Mouse (Mus musculus) hindbrain, embryonic 12.5 days (tissue): ENCODE measurements at regions not wholly inside any gene's neighbourhood (a gene's known extent, or its start where the extent isn't known, plus 50 kb on each side); places are given as distances from the start of the nearest gene placed in this dataset.

Source experiments
- ATAC-seq: fragments of 200-750 bp; cut with Nextera tagmentation; 2 replicates; pipeline ENCODE4 v1.8.0; 2017; ENCODE audit warnings: moderate TSS enrichment; ENCODE audit not compliant: low FRiP score
- H3K27ac ChIP-seq: fragments of 300-500 bp; sonication (generic); 2 replicates; pipeline ENCODE4 v1.5.1; 2016; ENCODE audit warnings: mild to moderate bottlenecking
- H3K27me3 ChIP-seq: fragments of 300-500 bp; sonication (generic); 2 replicates; pipeline ENCODE4 v1.6.1; 2016; ENCODE audit warnings: mild to moderate bottlenecking
- H3K36me3 ChIP-seq: fragments of 300-500 bp; sonication (generic); 2 replicates; pipeline ENCODE4 v1.6.1; 2016; ENCODE audit warnings: mild to moderate bottlenecking
- H3K4me1 ChIP-seq: fragments of 300-500 bp; sonication (generic); 2 replicates; pipeline ENCODE4 v1.6.1; 2016
- H3K4me2 ChIP-seq: fragments of 300-500 bp; sonication (generic); replicated peaks from 2 replicates; pipeline ENCODE4 v1.6.1; 2016; ENCODE audit warnings: mild to moderate bottlenecking
- H3K4me3 ChIP-seq: fragments of 300-500 bp; sonication (generic); 2 replicates; pipeline ENCODE4 v1.5.1; 2016; ENCODE audit warnings: mild to moderate bottlenecking
- H3K9ac ChIP-seq: fragments of 300-500 bp; sonication (generic); 2 replicates; pipeline ENCODE4 v1.6.1; 2016; ENCODE audit warnings: mild to moderate bottlenecking, moderate library complexity
- H3K9me3 ChIP-seq: fragments of 300-500 bp; sonication (generic); replicated peaks from 2 replicates; pipeline ENCODE4 v1.6.1; 2016; ENCODE audit warnings: mild to moderate bottlenecking
- WGBS: fragments of 180-500 bp; shearing (Covaris S2); methylation state at CpG from one replicate; pipeline ENCODE4 v1.1.7; 2016; 5-methylcytosine and 5-hydroxymethylcytosine counted together

DNA sequence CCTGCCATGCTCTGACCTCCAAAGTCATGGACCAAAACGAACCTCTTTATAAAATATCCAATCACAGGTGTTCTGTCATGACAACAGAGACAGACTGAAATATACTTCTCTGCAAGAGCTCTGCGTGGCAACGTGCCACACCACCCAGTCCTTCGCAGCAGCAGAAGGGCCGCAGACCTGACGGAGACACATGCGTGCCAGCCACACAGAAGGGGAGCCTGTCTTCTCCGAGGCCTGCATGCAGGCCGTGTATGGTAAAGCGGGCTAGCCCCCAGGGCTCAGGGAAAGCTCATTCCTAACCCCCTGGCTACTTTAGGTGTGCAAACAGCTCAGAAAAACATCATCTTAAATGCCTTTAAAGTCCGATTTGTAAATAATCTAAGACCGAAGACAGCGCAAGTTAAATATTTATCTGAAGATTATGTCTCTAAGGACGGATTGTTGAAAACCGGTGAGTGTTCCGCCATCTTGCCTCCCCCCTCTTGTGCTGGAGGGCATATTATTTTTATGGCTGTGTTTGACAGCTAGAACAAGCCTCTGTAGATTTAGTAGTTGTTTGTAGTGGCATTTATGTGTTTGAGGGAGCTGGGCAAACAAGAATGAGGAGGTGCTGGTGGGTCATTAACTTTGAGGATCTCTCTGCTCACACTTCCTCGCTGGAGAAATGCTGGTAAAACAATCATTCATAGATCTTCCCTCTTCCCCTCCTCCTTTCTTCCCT, 143.7 kb upstream of the Tut7 start:
- Histone ChIP-seq H3K27ac (no peak overlapping the region), H3K27me3 (peaks cover 12% of the 10 kb centered on the region), H3K4me1 (peaks cover 20% of the 10 kb centered on the region), H3K9me3 (no peaks in the 10 kb centered on the region), H3K36me3 (no peaks in the 10 kb centered on the region), H3K9ac (no peak overlapping the region), H3K4me2 (no peak overlapping the region), H3K4me3 (no peak overlapping the region)
- no peak for ATAC-seq
- 86% methylated on average over 17 of the region's 17 CpGs for WGBS

DNA sequence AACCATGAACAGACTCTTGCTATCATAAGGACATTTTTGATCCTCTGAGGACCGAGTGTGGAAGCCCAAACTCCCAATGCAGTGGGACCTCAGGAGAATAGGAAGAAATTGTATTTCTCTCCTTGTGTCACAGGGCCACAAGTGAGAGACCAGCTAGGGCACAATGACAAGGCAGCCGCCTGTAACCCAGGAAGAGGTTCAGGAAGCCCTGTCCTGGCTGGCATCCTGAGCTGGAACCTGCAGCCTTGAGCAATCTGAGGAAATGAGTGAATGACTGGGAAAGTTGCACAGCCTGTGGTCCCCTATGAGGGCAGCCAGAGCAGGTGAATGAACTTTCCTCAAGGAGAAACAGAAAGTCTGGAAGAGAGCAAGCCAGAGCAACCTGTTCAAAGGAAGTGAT, 142.0 kb upstream of the Tut7 start:
- Histone ChIP-seq H3K4me1 (peaks cover 6% of the 10 kb centered on the region; the same call in 1 of the 2 replicates), H3K4me2 (no peak overlapping the region), H3K36me3 (no peaks in the 10 kb centered on the region), H3K27me3 (peaks cover 5% of the 10 kb centered on the region; the same call in 1 of the 2 replicates), H3K9me3 (no peaks in the 10 kb centered on the region), H3K9ac (no peak overlapping the region), H3K4me3 (no peak overlapping the region), H3K27ac (no peak overlapping the region)
- ATAC-seq, result no peak
- 98% methylated on average over 2 of the region's 2 CpGs for WGBS

DNA sequence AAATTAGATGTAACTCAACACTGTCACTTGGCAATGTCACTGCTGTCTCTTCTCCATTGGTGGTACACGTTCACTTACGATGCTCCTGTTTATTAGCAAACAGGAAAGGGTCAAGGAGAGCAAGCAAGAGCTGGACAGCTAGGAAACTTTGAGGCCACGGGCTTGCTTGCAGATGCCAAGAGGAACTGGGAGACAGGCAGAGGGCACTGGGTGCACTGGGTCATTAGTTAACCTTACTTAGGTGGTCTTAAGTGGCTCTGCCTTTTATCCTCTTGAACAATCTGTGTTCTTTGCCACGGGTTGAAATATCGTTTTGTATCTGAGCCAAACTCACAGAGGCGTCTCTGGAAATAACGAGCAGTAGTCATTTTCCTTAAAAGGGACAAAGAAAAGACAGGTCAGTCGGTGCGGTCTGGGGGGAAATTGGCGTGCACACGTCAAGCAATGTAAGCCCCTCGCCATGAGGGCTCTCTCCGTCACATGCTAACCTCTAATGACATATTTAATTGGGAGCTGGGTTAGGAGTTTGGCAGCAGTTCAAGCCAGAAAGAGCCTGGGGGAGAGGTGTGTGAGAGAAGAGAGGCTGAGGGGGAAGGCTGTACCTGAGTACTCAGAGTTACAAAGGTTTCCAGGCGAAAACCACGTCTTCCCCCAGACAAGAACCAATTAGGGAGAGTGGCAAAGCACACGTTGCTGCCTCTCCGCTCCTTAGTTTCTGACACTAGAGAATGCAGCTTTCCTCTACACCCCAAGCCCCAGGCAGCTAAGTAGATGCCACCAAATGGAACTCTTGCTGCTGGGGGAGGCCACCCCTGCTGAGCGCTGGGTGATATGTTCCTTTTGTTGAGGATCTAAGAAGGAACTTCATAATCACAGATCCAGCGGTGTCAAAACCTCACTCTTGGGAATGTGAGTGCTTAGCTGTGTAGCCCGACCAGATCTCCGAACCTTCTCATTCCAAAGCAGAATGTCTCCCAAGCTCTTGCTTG, 140.0 kb upstream of the Tut7 start:
- 74% methylated on average over 21 of the region's 21 CpGs for WGBS
- Histone ChIP-seq H3K27me3 (no peaks in the 10 kb centered on the region), H3K9ac (no peak overlapping the region), H3K4me3 (no peak overlapping the region), H3K4me1 (0 out of 2 replicates have a peak, but pooled peaks cover 2% of the 10 kb centered on the region), H3K27ac (no peak overlapping the region), H3K9me3 (no peaks in the 10 kb centered on the region), H3K4me2 (no peak overlapping the region), H3K36me3 (no peaks in the 10 kb centered on the region)
- no peak for ATAC-seq

DNA sequence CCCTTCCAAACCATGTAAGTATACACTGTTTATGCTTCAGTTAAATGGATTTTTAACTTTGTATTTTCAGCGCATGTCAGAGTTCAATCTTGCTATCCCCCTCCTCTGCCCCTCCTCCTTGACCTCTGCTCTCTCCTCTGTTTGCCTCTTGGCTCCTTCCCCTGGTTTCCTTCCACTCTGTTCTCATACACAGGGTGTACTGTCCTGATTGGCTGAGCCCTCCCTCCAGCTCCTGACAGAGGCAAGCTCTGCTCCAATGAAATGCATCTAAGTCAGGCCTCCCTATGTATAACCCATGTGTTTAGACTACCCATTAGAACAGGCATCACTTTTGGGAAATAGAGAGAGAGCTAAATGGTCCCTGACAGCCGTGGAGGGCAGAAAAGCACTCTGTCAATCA, 133.5 kb upstream of the Tut7 start:
- H3K27ac ChIP-seq, result no peak overlapping the region
- no peaks in the 10 kb centered on the region for H3K9me3 ChIP-seq
- 48% methylated on average over 2 of the region's 2 CpGs for WGBS
- H3K4me3 ChIP-seq, result no peak overlapping the region
- no peaks in the 10 kb centered on the region for H3K36me3 ChIP-seq
- H3K9ac ChIP-seq, result no peak overlapping the region
- peak; percentile 61 for ATAC-seq
- no peak overlapping the region for H3K4me2 ChIP-seq
- no peaks in the 10 kb centered on the region for H3K27me3 ChIP-seq
- H3K4me1 ChIP-seq, result no peaks in the 10 kb centered on the region

DNA sequence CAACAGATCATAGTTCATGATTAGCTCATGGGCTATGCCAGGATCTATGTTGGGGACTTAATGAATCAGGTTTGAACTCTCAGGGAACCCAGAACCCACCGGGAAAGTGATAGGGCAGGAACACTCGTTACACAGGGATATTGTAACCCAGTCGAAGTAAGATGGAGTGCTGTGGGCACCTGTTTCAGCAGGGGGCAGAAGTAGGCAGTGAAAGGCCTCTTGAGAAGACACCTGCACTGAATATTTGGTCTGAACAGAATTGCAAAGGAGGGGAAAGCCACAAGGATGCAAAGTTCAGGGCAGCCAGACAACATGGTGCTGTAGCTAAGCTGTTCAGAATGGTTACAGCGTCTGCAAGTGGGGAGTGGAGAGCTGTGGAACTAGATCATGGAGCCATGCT, 129.9 kb upstream of the Tut7 start:
- no peaks in the 10 kb centered on the region for H3K27me3 ChIP-seq
- no peaks in the 10 kb centered on the region for H3K9me3 ChIP-seq
- ATAC-seq, result no peak
- H3K4me3 ChIP-seq, result no peak overlapping the region
- WGBS, result 68% methylated on average over 4 of the region's 4 CpGs
- no peak overlapping the region for H3K9ac ChIP-seq
- H3K4me1 ChIP-seq, result peaks cover 6% of the 10 kb centered on the region
- no peak overlapping the region for H3K4me2 ChIP-seq
- H3K36me3 ChIP-seq, result no peaks in the 10 kb centered on the region
- H3K27ac ChIP-seq, result no peak overlapping the region

DNA sequence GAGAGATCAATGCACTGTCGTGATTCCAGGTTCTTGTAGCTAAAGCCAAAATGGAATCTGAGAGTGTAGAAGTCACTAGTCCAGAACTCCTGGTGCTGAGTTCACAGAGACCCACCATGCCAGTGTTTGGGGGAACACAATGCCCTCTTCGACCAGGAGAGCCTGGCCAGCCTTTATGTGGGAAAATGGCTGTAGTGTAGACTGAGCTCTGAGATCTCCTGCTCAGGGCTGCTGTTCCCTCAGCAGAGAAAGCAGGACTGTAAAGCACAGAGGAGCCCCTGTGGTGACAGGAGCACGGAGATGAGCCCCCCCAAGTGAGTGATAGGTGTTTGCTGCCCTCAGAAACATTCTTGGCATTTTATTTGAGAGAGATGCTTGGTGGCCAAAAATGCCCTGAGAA, 129.2 kb upstream of the Tut7 start:
- WGBS, result 66% methylated on average over 3 of the region's 3 CpGs

DNA sequence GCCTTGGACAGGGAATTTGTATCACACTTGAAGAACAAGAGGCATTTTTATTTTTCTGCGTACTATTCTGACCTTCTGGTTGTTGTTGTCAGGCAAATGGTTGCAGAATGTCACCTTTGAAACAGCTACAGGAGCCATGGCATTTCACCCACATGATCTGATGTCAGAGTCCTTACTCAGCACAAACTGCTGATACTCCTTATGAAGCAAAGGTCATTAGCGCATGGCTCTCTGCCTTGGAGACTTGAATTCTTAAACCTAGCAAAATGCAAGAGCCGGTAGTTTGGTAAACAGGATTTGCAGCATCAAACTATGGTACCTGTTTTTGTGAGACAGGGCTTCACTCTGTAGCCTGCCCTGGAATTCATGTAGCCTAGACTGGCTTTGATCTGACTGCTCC, 127.3 kb upstream of the Tut7 start:
- H3K4me3 ChIP-seq, result no peak overlapping the region
- no peaks in the 10 kb centered on the region for H3K36me3 ChIP-seq
- WGBS, result 89% methylated on average over 3 of the region's 3 CpGs
- H3K4me2 ChIP-seq, result no peak overlapping the region
- no peak overlapping the region for H3K27ac ChIP-seq
- H3K27me3 ChIP-seq, result no peaks in the 10 kb centered on the region
- H3K9ac ChIP-seq, result no peak overlapping the region
- H3K9me3 ChIP-seq, result no peaks in the 10 kb centered on the region
- no peak for ATAC-seq
- H3K4me1 ChIP-seq, result peaks cover 6% of the 10 kb centered on the region

More for the DNA sequence above, 129.2 kb upstream of the Tut7 start:
- H3K36me3 ChIP-seq, result no peaks in the 10 kb centered on the region
- H3K9me3 ChIP-seq, result no peaks in the 10 kb centered on the region
- H3K4me3 ChIP-seq, result no peak overlapping the region
- no peak overlapping the region for H3K9ac ChIP-seq
- H3K4me2 ChIP-seq, result no peak overlapping the region
- ATAC-seq, result no peak
- H3K27me3 ChIP-seq, result no peaks in the 10 kb centered on the region
- peaks cover 6% of the 10 kb centered on the region for H3K4me1 ChIP-seq
- H3K27ac ChIP-seq, result no peak overlapping the region

DNA sequence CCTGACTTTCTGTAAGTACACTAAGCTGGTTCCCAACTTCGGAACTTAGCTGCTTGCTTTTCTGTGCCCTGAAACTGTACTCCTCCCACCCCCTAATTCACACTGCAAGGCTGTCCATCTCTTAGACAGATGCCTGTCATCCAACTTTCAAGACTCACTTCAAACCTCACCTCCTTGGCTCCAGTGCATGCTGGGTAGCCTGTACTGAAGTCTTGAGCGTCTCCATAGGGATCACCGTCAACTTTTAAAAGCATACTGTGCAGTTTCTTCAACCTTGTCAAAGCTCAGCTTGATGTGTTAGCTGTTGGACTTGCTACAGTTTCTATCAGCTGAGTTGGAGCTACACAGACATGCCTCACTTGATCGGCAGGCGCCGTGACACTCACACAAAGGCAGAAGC, 126.5 kb upstream of the Tut7 start:
- Histone ChIP-seq H3K4me2 (no peak overlapping the region), H3K4me1 (peaks cover 6% of the 10 kb centered on the region), H3K4me3 (no peak overlapping the region), H3K9ac (no peak overlapping the region), H3K9me3 (no peaks in the 10 kb centered on the region), H3K27ac (no peak overlapping the region), H3K36me3 (no peaks in the 10 kb centered on the region), H3K27me3 (no peaks in the 10 kb centered on the region)
- WGBS, result 76% methylated on average over 6 of the region's 6 CpGs
- no peak for ATAC-seq

DNA sequence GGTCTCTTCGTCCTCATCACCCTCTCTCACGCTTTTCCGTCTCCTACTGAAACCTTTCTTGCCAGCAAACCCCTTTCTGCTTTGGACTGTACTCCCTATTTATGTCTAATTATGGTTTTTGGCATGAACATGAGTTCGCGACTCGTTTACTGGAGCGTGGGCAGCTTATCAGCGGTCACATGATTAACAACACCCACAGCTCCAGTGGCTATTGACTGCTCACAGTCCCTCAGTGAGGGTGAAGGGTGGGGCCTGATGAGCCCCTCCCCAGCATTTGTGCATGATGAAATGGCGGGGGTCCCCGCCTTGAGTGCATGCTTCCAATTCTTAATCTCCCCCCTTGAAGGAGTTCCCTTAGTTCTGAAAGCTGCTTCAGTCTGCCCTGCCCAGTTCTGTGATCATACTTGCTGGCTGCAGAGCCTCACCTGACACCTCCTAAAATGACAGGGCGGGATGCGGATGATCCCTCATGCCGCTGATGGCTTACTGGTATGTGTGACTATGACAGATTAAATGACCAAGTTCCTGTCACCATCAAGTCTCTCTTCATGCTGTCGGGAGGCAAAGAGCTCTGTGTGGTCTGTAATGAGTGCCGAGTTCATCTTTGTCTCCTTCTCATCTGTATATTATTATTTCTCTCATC, 125.7 kb upstream of the Tut7 start:
- no peaks in the 10 kb centered on the region for H3K9me3 ChIP-seq
- no peaks in the 10 kb centered on the region for H3K27me3 ChIP-seq
- no peaks in the 10 kb centered on the region for H3K36me3 ChIP-seq
- no peak overlapping the region for H3K27ac ChIP-seq
- no peak overlapping the region for H3K4me2 ChIP-seq
- WGBS, result 90% methylated on average over 15 of the region's 15 CpGs
- peaks cover 6% of the 10 kb centered on the region for H3K4me1 ChIP-seq
- no peak for ATAC-seq
- H3K9ac ChIP-seq, result no peak overlapping the region
- no peak overlapping the region for H3K4me3 ChIP-seq

DNA sequence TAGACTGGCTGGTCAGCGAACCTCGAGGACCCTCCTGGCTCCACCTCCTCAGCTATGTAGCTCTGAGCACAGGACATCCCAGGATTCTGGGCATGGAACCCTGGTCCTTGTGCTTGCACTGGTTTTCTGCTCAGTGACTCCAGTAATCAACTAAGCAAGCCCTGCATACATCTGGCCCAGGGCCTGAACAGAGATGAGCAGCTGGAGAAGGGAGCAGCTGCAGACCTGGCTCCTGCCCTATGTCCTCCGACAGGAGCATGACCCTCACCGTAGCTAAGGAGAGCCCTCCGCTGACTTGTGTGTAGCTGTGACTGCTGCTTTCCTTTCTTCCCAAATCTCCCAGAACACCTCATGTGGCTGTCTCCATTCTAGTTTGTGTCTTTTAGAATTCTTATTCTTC, 124.5 kb upstream of the Tut7 start:
- H3K4me2 ChIP-seq, result no peak overlapping the region
- no peak for ATAC-seq
- H3K4me3 ChIP-seq, result no peak overlapping the region
- no peak overlapping the region for H3K9ac ChIP-seq
- H3K36me3 ChIP-seq, result no peaks in the 10 kb centered on the region
- no peaks in the 10 kb centered on the region for H3K9me3 ChIP-seq
- H3K4me1 ChIP-seq, result peaks cover 6% of the 10 kb centered on the region
- WGBS, result 66% methylated on average over 5 of the region's 5 CpGs
- H3K27ac ChIP-seq, result no peak overlapping the region
- H3K27me3 ChIP-seq, result no peaks in the 10 kb centered on the region

DNA sequence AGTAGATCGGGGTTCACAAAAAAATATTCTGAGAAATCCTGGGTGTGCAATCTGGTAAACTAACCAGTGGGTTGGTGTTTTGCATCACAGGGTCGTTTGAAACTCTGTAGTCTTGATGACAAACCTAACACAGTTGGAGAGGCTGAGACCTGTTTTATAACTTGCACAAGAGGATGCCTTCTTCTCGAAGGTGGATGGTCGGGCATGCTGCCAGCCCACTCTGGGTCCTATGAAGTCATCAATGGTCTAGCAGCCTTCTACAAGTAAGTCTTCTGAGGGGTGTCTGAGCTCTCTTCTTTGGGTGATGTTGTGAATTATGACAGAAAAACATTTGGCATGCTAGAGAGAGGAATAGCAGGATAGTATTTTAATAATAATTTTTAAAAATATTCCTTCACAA, 123.6 kb upstream of the Tut7 start:
- H3K4me2 ChIP-seq, result no peak overlapping the region
- H3K27ac ChIP-seq, result no peak overlapping the region
- no peaks in the 10 kb centered on the region for H3K9me3 ChIP-seq
- 75% methylated on average over 4 of the region's 4 CpGs for WGBS
- H3K27me3 ChIP-seq, result no peaks in the 10 kb centered on the region
- no peak overlapping the region for H3K4me3 ChIP-seq
- peaks cover 6% of the 10 kb centered on the region for H3K4me1 ChIP-seq
- H3K36me3 ChIP-seq, result no peaks in the 10 kb centered on the region
- ATAC-seq, result no peak
- H3K9ac ChIP-seq, result no peak overlapping the region

DNA sequence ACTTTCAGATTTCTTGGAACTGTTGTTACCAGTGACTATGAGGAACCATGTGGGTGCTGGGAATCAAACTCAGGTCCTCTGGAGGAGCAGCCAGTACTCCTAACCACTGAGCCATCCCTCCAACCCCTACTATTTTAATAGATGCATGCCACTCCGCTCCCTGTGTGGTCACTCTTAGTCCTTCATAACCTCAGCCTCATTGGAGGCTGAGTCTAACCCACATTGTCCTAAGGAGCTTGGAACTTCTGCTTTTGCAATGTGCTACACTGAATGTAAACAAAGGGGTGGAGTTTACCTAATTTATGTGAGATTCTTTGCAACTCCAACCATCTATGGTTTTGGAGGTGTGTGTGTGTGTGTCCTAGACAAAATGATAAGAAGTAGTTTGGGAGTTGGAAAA, 122.7 kb upstream of the Tut7 start:
- Histone ChIP-seq H3K4me1 (peaks cover 14% of the 10 kb centered on the region), H3K36me3 (no peaks in the 10 kb centered on the region), H3K4me3 (no peak overlapping the region), H3K27me3 (no peaks in the 10 kb centered on the region), H3K9me3 (no peaks in the 10 kb centered on the region), H3K27ac (no peak overlapping the region), H3K4me2 (no peak overlapping the region), H3K9ac (no peak overlapping the region)
- 96% methylated on average over 1 of the region's 1 CpGs for WGBS
- no peak for ATAC-seq
